ENCODE assay signal across 8 mouse cellular contexts in the genomic region with DNA sequence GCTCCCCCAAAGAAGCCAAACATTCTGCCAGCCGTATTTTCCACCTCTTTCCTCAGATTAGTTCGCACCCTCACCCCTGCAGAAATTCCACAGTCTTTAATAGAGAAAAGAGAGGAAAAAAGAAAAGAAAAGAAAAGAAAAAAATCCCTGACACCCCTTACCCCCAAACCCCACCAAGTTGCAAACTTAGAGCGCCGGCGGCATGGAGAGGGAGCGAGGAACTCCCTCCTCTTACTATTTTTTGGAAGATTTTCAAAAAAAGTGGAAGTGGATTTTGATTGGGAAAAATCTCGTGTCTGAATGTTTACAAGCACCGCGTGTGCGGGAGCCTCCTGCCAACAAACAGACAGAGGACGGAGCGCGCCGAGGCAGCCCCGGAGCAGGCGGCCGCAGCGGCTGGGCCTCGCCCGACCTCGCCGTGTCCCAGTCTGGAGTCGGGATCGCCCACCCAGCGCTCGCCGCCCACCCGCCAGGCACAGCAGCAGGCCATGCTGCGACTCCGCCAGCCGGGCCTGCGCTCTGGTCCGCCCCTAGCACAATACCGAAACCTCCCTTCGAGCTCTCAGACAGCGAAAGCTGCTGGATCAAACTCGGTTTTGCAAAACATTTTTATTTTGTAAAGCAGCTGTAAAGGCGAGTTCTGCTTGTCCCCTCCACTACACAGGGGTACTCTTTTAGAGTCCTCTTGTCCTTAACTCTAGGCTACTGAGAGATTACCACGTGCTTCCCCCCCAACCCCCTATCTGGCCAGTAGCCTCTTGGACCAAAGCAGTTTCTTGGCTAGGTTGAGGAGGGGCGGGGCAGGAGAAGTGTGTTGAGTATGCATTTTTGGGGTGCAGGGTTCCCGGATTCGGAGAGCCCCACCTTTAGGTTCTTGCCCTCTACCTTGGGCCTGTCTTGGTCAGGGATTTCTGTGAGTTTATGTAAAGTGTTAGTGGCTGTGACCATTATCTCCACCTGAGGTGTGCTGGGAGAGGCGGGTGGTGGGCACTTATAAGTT. TPM values are rescaled to one million over a fixed set of nuclear protein-coding genes. Genes with fewer than 3 reads are reported as not detected.
DNase-seq lines count a peak whose midpoint lies in the region; ATAC-seq and TF ChIP-seq lines count a peak whose summit lies in the region.

No protein-coding gene starts in this region.

- no peaks in the 10 kb centered on the region for H3K36me3 ChIP-seq in kidney, adult 2 months (ENCODE audit: control insufficient read depth, insufficient read depth, low read length)
- H3K36me3 ChIP-seq in lung, embryonic 14.5 days (ENCODE audit: insufficient read depth) = no peaks in the 10 kb centered on the region

- H3K4me1 ChIP-seq in kidney, adult 2 months (ENCODE audit: control insufficient read depth, insufficient read depth, low read length) = no peaks in the 10 kb centered on the region
- H3K4me1 ChIP-seq in lung, embryonic 14.5 days (ENCODE audit: insufficient read depth) = 0 out of 2 replicates have a peak, but pooled peaks cover 7% of the 10 kb centered on the region
- H3K4me1 ChIP-seq in olfactory bulb, adult 2 months (ENCODE audit: control insufficient read depth, insufficient read depth, low read length) = no peaks in the 10 kb centered on the region

- H3K4me2 ChIP-seq in lung, embryonic 14.5 days = peak overlapping the region; percentile 100

- H3K27ac ChIP-seq in kidney, adult 2 months (ENCODE audit: insufficient read depth, low read depth, low read length) = no peak overlapping the region
- H3K27ac ChIP-seq in lung, embryonic 14.5 days (ENCODE audit: low read depth) = peak overlapping the region; percentile 94
- peak overlapping the region; percentile 77 for H3K27ac ChIP-seq in olfactory bulb, adult 2 months (ENCODE audit: insufficient read depth, low read depth, low read length)

- TF ChIP-seq CTCF in kidney, adult 2 months (conservative IDR thresholded peaks at IDR 0.05; ENCODE audit: insufficient read depth, insufficient read length, low read depth, low read length) = no peak
- no peak for TF ChIP-seq CTCF in lung, embryonic 14.5 days (IDR thresholded peaks at IDR 0.05; ENCODE audit: low read depth)
- TF ChIP-seq CTCF in olfactory bulb, adult 2 months (IDR thresholded peaks at IDR 0.05; ENCODE audit: insufficient read depth, low read depth, low read length) = no peak

- ATAC-seq in lung, embryonic 14.5 days (ENCODE audit: insufficient read depth) = peak; percentile 13

- WGBS in kidney, adult 2 months = 2% methylated on average over 43 of the region's 43 CpGs
- WGBS in lung, embryonic 14.5 days = under 1% methylated on average over 43 of the region's 43 CpGs
- under 1% methylated on average over 43 of the region's 43 CpGs for WGBS in olfactory bulb, adult 2 months

- no peak for TF ChIP-seq POLR2A in kidney, adult 2 months (IDR thresholded peaks at IDR 0.05; ENCODE audit: low read depth, low read length)
- peak; percentile 33; the same call in 1 of the 2 replicates for TF ChIP-seq POLR2A in olfactory bulb, adult 2 months (IDR thresholded peaks at IDR 0.05; ENCODE audit: insufficient read depth, low read depth, low read length)

- peak; percentile 35 for DNase-seq in kidney, adult 18-20 months
- DNase-seq in kidney, adult 11 months = no peak
- DNase-seq in brain, adult 2 months (ENCODE audit: low read depth, low spot score) = peak; percentile 56
- peak; percentile 19 for DNase-seq in gastrocnemius, postnatal 25 days
- peak; percentile 17 for DNase-seq in kidney, adult 2 months
- DNase-seq in lung, embryonic 14.5 days = peak; percentile 85
- peak; percentile 17 for DNase-seq in urinary bladder, postnatal 25 days (ENCODE audit: low spot score)

- H3K9me3 ChIP-seq in lung, embryonic 14.5 days (ENCODE audit: low read depth, low read length) = no peaks in the 10 kb centered on the region

- H3K27me3 ChIP-seq in kidney, adult 2 months (replicated peaks; ENCODE audit: control insufficient read depth, insufficient read depth, low read length) = peaks cover 21% of the 10 kb centered on the region
- H3K27me3 ChIP-seq in lung, embryonic 14.5 days (ENCODE audit: insufficient read depth, low read length) = peaks cover 8% of the 10 kb centered on the region

- peak overlapping the region; percentile 40 for H3K4me3 ChIP-seq in kidney, adult 2 months (ENCODE audit: insufficient read depth, low read depth, low read length)
- H3K4me3 ChIP-seq in lung, embryonic 14.5 days (ENCODE audit: low read depth, low read length) = peak overlapping the region; percentile 64
- peak overlapping the region; percentile 64 for H3K4me3 ChIP-seq in olfactory bulb, adult 2 months (ENCODE audit: insufficient read depth, low read depth, low read length)

- H3K9ac ChIP-seq in lung, embryonic 14.5 days = peak overlapping the region; percentile 82

RNA-seq across cellular contexts. Expression of a gene that starts 1.8 kb away (rescaled TPM):
- total RNA-seq in gastrocnemius, postnatal 25 days (2021) = under 1 TPM in 1 of 2 experiments, not detected in 1; 0.05 TPM
- 0.14 and 0.72 TPM in 2 replicates for polyA plus RNA-seq in kidney, adult 2 months (2012; rRNA removed)
- polyA plus RNA-seq in lung, embryonic 14.5 days (2014; fragmentation: Nextera tagmentation; extraction: Ambion mirVana) = 18.6 and 21.1 TPM in 2 replicates
- 89.4 TPM in 1 of 2 replicates, not detected in the other for polyA plus RNA-seq in olfactory bulb, adult 2 months (2012; ENCODE audit: insufficient read depth, insufficient read length, low replicate concordance, missing spikeins)

RNA-seq across cellular contexts. Expression of a gene that starts 4.8 kb away (rescaled TPM):
- not detected for total RNA-seq in gastrocnemius, postnatal 25 days (2021)
- polyA plus RNA-seq in kidney, adult 2 months (2012; rRNA removed) = not detected in 2 replicates
- polyA plus RNA-seq in lung, embryonic 14.5 days (2014; fragmentation: Nextera tagmentation; extraction: Ambion mirVana) = not detected in 2 replicates
- not detected in 2 replicates for polyA plus RNA-seq in olfactory bulb, adult 2 months (2012; ENCODE audit: insufficient read depth, insufficient read length, low replicate concordance, missing spikeins)

Comparison
In these comparisons a context has a peak if more than half of its experiments do, and no peak if none do; other contexts are left out.
1. RNA of a gene that starts 1.8 kb away (polyA plus RNA-seq): 89.4 TPM in olfactory bulb, adult 2 months and 18.6 to 21.1 TPM in lung, embryonic 14.5 days; 0.14 to 0.72 TPM in kidney, adult 2 months; every median in the first group is over 10 times any median in the second.
2. Peak in every context shown above with its lines, with median percentiles within 50 percentile points of each other: H3K4me3 ChIP-seq.